Mouse (Mus musculus) CH12.LX (cell line): ENCODE measurements around the gene Pcx. TPM values are rescaled to one million over a fixed set of nuclear protein-coding genes. Genes with fewer than 3 reads are reported as not detected.
A peak's percentile ranks its signal among the peaks of the same experiment; 100 is the strongest.

Experiments
- DNase-seq: peaks from one replicate; pipeline ENCODE4 v3.0.0-alpha.2; 2013; ENCODE audit errors: extremely low read depth
- H3K27ac ChIP-seq: 2 replicates; pipeline ENCODE4 v1.5.1; 2012; ENCODE audit warnings: low read depth, mild to moderate bottlenecking, control low read depth, moderate library complexity; ENCODE audit not compliant: insufficient read depth
- H3K27me3 ChIP-seq: replicated peaks from 2 replicates; pipeline ENCODE3; 2012; ENCODE audit warnings: inconsistent platforms
- H3K36me3 ChIP-seq, 2 experiments: replicated peaks in 1 of 2; 2 replicates each; pipeline versions ENCODE3 to v1.6.1; 2012; ENCODE audit warnings: inconsistent platforms in 1 of 2, low read length in 1 of 2, mild to moderate bottlenecking in 1 of 2, mixed read lengths in 1 of 2, moderate library complexity in 1 of 2; ENCODE audit not compliant: control insufficient read depth in 1 of 2, insufficient read depth in 1 of 2
- H3K4me1 ChIP-seq, 2 experiments: 2 replicates each; pipeline ENCODE4 v1.6.1; 2012; ENCODE audit warnings: inconsistent platforms in 1 of 2, moderate library complexity in 1 of 2; ENCODE audit not compliant: insufficient read depth in 2 of 2, control insufficient read depth in 1 of 2
- H3K4me2 ChIP-seq: 2 replicates; pipeline ENCODE4 v1.6.1; 2012; ENCODE audit warnings: low read depth, mild to moderate bottlenecking, control low read depth; ENCODE audit not compliant: poor library complexity, insufficient read depth, severe bottlenecking
- H3K4me3 ChIP-seq, 3 experiments: fragments of 150-350 bp in 1 of 3; sonication (generic) in 1 of 3; replicated peaks in 1 of 3; 2 replicates each; pipeline versions ENCODE3 to v1.5.1; 2011 to 2012; ENCODE audit warnings: low read depth in 2 of 3, low read length in 2 of 3, mild to moderate bottlenecking in 2 of 3, moderate library complexity in 2 of 3, control low read depth in 1 of 3, improper control_type of control experiment in 1 of 3, inconsistent platforms in 1 of 3, mixed read lengths in 1 of 3; ENCODE audit not compliant: poor library complexity in 1 of 3
- H3K79me2 ChIP-seq: replicated peaks from 2 replicates; pipeline ENCODE4 v1.6.1; 2012; ENCODE audit warnings: mild to moderate bottlenecking, moderate library complexity; ENCODE audit not compliant: control insufficient read depth, poor library complexity, insufficient read depth, severe bottlenecking; ENCODE audit errors: extremely low read depth
- H3K9ac ChIP-seq: 2 replicates; pipeline ENCODE4 v1.6.1; 2012; ENCODE audit warnings: low read depth, mild to moderate bottlenecking, control low read depth, moderate library complexity; ENCODE audit not compliant: insufficient read depth
- H3K9me3 ChIP-seq: replicated peaks from 2 replicates; pipeline ENCODE3; 2012; ENCODE audit warnings: low read length, inconsistent platforms, mixed read lengths
- BHLHE40 ChIP-seq: IDR thresholded peaks from 2 replicates; pipeline ENCODE4 v1.6.1; 2011; ENCODE audit warnings: mild to moderate bottlenecking, low read depth, low read length, improper control_type of control experiment
- CHD1 ChIP-seq: IDR thresholded peaks from 2 replicates; pipeline ENCODE4 v1.6.1; 2012; ENCODE audit warnings: low read depth, low read length, improper control_type of control experiment, inconsistent platforms
- CHD2 ChIP-seq: IDR thresholded peaks from 2 replicates; pipeline ENCODE4 v1.6.1; 2011; ENCODE audit warnings: low read length, improper control_type of control experiment
- CTCF ChIP-seq, 2 experiments: IDR thresholded peaks in 1 of 2; conservative IDR thresholded peaks in 1 of 2; 2 replicates each; pipeline ENCODE4 v1.5.1; 2011 to 2012; ENCODE audit warnings: low read depth in 2 of 2, low read length in 2 of 2, improper control_type of control experiment in 1 of 2, inconsistent platforms in 1 of 2, mild to moderate bottlenecking in 1 of 2, moderate library complexity in 1 of 2
- E2F4 ChIP-seq: IDR thresholded peaks from 2 replicates; pipeline ENCODE4 v1.6.1; 2011; ENCODE audit warnings: low read depth, low read length, improper control_type of control experiment; ENCODE audit not compliant: insufficient replicate concordance
- ELF1 ChIP-seq: IDR thresholded peaks from 2 replicates; pipeline ENCODE4 v1.6.1; 2014; ENCODE audit warnings: low read depth, mild to moderate bottlenecking, inconsistent platforms, low read length, improper control_type of control experiment
- EP300 ChIP-seq: IDR thresholded peaks from 2 replicates; pipeline ENCODE4 v1.6.1; 2011; ENCODE audit warnings: low read length, improper control_type of control experiment
- ETS1 ChIP-seq: conservative IDR thresholded peaks from 2 replicates; pipeline ENCODE4 v1.6.1; 2012; ENCODE audit warnings: low read depth, mild to moderate bottlenecking, inconsistent platforms, low read length, improper control_type of control experiment, moderate library complexity
- GABPA ChIP-seq: IDR thresholded peaks from 2 replicates; pipeline ENCODE4 v1.6.1; 2012; ENCODE audit warnings: low read depth, low read length, improper control_type of control experiment, inconsistent platforms; ENCODE audit not compliant: insufficient replicate concordance
- HCFC1 ChIP-seq: IDR thresholded peaks from 2 replicates; pipeline ENCODE4 v1.6.1; 2012; ENCODE audit warnings: low read depth, mild to moderate bottlenecking, inconsistent platforms, low read length, improper control_type of control experiment
- IRF4 ChIP-seq: IDR thresholded peaks from 2 replicates; pipeline ENCODE4 v1.6.1; 2014; ENCODE audit warnings: low read depth, mild to moderate bottlenecking, inconsistent platforms, low read length, improper control_type of control experiment
- JUN ChIP-seq: IDR thresholded peaks from 2 replicates; pipeline ENCODE4 v1.6.1; 2011; ENCODE audit warnings: low read depth, mild to moderate bottlenecking, low read length, improper control_type of control experiment, moderate library complexity; ENCODE audit not compliant: insufficient read depth
- JUND ChIP-seq: conservative IDR thresholded peaks from 2 replicates; pipeline ENCODE4 v1.6.1; 2011; ENCODE audit warnings: low read depth, low read length, improper control_type of control experiment
- KAT2A ChIP-seq: IDR thresholded peaks from 2 replicates; pipeline ENCODE4 v1.6.1; 2012; ENCODE audit warnings: low read length, improper control_type of control experiment, inconsistent platforms; ENCODE audit not compliant: insufficient replicate concordance
- MAFK ChIP-seq: IDR thresholded peaks from 2 replicates; pipeline ENCODE4 v1.6.1; 2011; ENCODE audit warnings: low read length, improper control_type of control experiment; ENCODE audit not compliant: insufficient replicate concordance
- MAX ChIP-seq: IDR thresholded peaks from 2 replicates; pipeline ENCODE4 v1.6.1; 2011; ENCODE audit warnings: low read length, improper control_type of control experiment
- MAZ ChIP-seq: IDR thresholded peaks from 2 replicates; pipeline ENCODE4 v1.6.1; 2012; ENCODE audit warnings: low read depth, mild to moderate bottlenecking, inconsistent platforms, low read length, improper control_type of control experiment, moderate library complexity
- MEF2A ChIP-seq: IDR thresholded peaks from 2 replicates; pipeline ENCODE4 v1.6.1; 2014; ENCODE audit warnings: low read depth, mild to moderate bottlenecking, inconsistent platforms, low read length, improper control_type of control experiment, borderline replicate concordance
- MXI1 ChIP-seq: IDR thresholded peaks from 2 replicates; pipeline ENCODE4 v1.6.1; 2011; ENCODE audit warnings: mild to moderate bottlenecking, low read depth, low read length, improper control_type of control experiment
- MYC ChIP-seq: IDR thresholded peaks from 2 replicates; pipeline ENCODE4 v1.6.1; 2011; ENCODE audit warnings: low read depth, mild to moderate bottlenecking, improper control_type of control experiment, low read length
- NELFE ChIP-seq: IDR thresholded peaks from 2 replicates; pipeline ENCODE4 v1.6.1; 2011; ENCODE audit warnings: low read depth, low read length, improper control_type of control experiment
- NRF1 ChIP-seq: IDR thresholded peaks from 2 replicates; pipeline ENCODE4 v1.6.1; 2014; ENCODE audit warnings: low read depth, mild to moderate bottlenecking, inconsistent platforms, low read length, improper control_type of control experiment, moderate library complexity
- PAX5 ChIP-seq: IDR thresholded peaks from 2 replicates; pipeline ENCODE4 v1.6.1; 2012; ENCODE audit warnings: low read length, inconsistent platforms, mixed read lengths
- POLR2A ChIP-seq: IDR thresholded peaks from 2 replicates; pipeline ENCODE4 v1.6.1; 2011; ENCODE audit warnings: low read depth, mild to moderate bottlenecking, improper control_type of control experiment, low read length
- POLR2AphosphoS2 ChIP-seq: IDR thresholded peaks from 2 replicates; pipeline ENCODE4 v1.6.1; 2011; ENCODE audit warnings: low read depth, low read length, improper control_type of control experiment
- RAD21 ChIP-seq: IDR thresholded peaks from 2 replicates; pipeline ENCODE4 v1.6.1; 2011; ENCODE audit warnings: low read depth, mild to moderate bottlenecking, low read length, improper control_type of control experiment, moderate library complexity
- RCOR1 ChIP-seq: conservative IDR thresholded peaks from 2 replicates; pipeline ENCODE4 v1.6.1; 2012; ENCODE audit warnings: low read depth, mild to moderate bottlenecking, inconsistent platforms, low read length, improper control_type of control experiment
- SIN3A ChIP-seq: IDR thresholded peaks from 2 replicates; pipeline ENCODE4 v1.6.1; 2012; ENCODE audit warnings: low read length, improper control_type of control experiment, inconsistent platforms
- SMC3 ChIP-seq: IDR thresholded peaks from 2 replicates; pipeline ENCODE4 v1.6.1; 2011; ENCODE audit warnings: low read depth, low read length, improper control_type of control experiment
- TBP ChIP-seq: conservative IDR thresholded peaks from 2 replicates; pipeline ENCODE4 v1.6.1; 2011; ENCODE audit warnings: low read depth, low read length, improper control_type of control experiment
- TCF12 ChIP-seq: IDR thresholded peaks from 2 replicates; pipeline ENCODE4 v1.6.1; 2014; ENCODE audit warnings: low read depth, mild to moderate bottlenecking, inconsistent platforms, low read length, improper control_type of control experiment
- UBTF ChIP-seq: IDR thresholded peaks from 2 replicates; pipeline ENCODE4 v1.6.1; 2012; ENCODE audit warnings: low read depth, mild to moderate bottlenecking, inconsistent platforms, low read length, improper control_type of control experiment, moderate library complexity
- USF1 ChIP-seq: IDR thresholded peaks from 2 replicates; pipeline ENCODE4 v1.6.1; 2014; ENCODE audit warnings: low read depth, mild to moderate bottlenecking, inconsistent platforms, low read length, improper control_type of control experiment
- USF2 ChIP-seq: conservative IDR thresholded peaks from 2 replicates; pipeline ENCODE4 v1.6.1; 2011; ENCODE audit warnings: low read depth, low read length, improper control_type of control experiment
- ZC3H11A ChIP-seq: IDR thresholded peaks from 2 replicates; pipeline ENCODE4 v1.6.1; 2012; ENCODE audit warnings: low read depth, mild to moderate bottlenecking, inconsistent platforms, low read length, improper control_type of control experiment
- ZKSCAN1 ChIP-seq: IDR thresholded peaks from 2 replicates; pipeline ENCODE4 v1.6.1; 2012; ENCODE audit warnings: low read depth, inconsistent platforms, low read length, improper control_type of control experiment, borderline replicate concordance
- ZMIZ1 ChIP-seq: IDR thresholded peaks from 2 replicates; pipeline ENCODE4 v1.6.1; 2012; ENCODE audit warnings: low read depth, mild to moderate bottlenecking, inconsistent platforms, low read length, improper control_type of control experiment
- ZNF384 ChIP-seq: IDR thresholded peaks from 2 replicates; pipeline ENCODE4 v1.6.1; 2012; ENCODE audit warnings: low read depth, low read length, improper control_type of control experiment, inconsistent platforms
- dilution Hi-C: fragments of 300-500 bp; cut with MboI; formaldehyde crosslinking; loops from 2 replicates; pipeline ENCODE4 v1.14.3; 2020; ENCODE audit warnings: low sequenced_read_pairs; ENCODE audit not compliant: extremely low pct_unique_long_range_greater_than_20kb, extremely low pct_ligation_motif_present
- in situ Hi-C: fragments of 300-500 bp; cut with MboI; formaldehyde crosslinking; loops from 3 replicates; pipeline ENCODE4 v1.14.3; 2019; ENCODE audit warnings: low sequenced_read_pairs, low pct_ligation_motif_present, low pct_unique_long_range_greater_than_20kb, mixed read lengths
- polyA plus RNA-seq: library from polyadenylated mRNA; unstranded; fragments of >175 nt; gene quantifications from 2 replicates; pipeline ENCODE4 v1.2.1, GENCODE M21; 2012; ENCODE audit warnings: low read depth; ENCODE audit not compliant: insufficient read length
- total RNA-seq, 2 experiments: library from RNA; depleted of rRNA; stranded (reverse); fragments of 300-350 nt in 1 of 2; fragments of >200 nt in 1 of 2; gene quantifications; 2 replicates each; pipeline ENCODE4 v1.2.3; 2012 to 2014

Pcx gene
- total and polyA plus RNA-seq, 3 experiments: 7.7 to 14.2 (median 10.7) TPM

DNA sequence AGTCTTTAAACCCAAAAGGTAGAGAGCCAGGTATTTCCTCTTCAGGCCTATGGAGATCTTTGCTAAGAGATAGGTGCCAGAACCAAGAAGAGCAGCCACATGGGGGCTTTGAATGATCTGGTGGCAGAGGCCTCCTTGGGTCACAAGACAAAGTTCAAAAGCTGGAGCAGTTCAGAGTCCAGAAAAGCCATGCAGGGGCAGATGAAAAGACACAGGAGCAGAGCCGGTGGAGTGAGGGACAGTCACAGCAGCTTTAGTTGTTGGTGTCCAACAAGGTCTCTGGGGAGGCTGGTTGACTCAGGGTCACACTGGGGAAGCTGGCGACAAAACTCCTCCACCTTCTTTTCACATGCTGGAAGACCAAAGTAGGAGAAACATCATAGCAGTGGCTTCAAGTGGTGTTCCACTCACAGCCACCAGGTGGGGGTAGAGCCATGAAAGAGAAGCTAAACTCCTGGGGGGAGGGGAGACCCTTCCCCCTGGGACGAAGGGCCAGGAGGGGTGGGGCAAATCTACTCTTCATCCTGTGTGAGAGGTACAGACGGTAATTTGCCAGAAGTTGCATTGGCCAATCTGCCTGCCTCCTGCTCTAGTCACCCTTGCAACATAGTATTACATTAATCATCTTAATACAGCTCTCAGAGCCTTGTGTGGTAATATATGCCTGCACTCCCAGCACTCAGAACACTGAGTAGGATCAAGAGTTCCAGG, 12.9 kb upstream of the Pcx start:
- DNase-seq: peak; percentile 82
- no peaks in the 10 kb centered on the region for H3K9me3 ChIP-seq

DNA sequence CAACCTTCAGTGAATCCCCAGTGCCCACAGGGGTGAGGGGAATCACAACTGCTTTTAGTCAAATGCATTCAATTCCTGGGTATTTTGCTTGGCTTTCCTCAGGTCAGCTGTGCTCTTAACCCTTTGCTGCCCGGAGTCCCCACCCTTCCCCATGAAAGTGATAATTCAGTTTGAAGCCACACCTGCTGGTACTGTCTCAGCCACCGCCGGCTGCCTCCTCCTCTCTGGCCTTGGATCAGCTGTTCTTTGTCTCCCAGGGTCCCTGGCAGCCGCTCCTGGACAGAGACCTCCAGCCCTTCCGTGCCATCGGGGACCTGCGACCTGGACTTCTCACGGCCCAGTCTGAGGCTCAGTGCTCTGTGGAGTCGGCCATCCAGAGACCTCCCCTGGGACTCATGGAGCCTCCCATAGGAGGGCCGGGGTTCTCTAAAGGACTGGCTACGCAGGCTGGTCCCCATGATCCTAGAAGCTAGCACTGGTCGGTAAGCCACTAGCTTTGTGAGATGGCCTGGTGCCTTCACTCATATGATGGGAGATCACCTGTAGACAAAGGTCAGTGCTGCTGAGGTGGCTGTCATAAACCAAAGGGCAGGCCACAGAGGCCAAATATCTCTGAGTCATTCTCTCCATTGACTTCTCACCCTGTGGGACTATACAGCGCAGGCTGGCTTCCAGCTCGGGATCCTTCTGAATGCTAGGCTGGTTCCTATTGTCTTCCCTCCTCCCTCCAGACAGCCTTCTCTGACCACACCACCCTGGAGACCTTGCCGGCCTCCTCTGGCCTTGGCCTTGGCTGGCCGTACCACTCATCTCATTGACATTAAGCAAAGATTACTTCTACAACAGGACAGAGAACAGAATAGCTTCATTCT, 12.0 kb upstream of the Pcx start, which contains the start of gene 2010003K11Rik:
Gene 2010003K11Rik (minus strand): TSS at position 522 of the 872 bp plus-strand sequence.
- no peaks in the 10 kb centered on the region for H3K36me3 ChIP-seq
- no peak within 1 kb of the TSS for H3K27ac ChIP-seq
- peaks cover 2% of the 10 kb centered on the region for H3K27me3 ChIP-seq
- H3K79me2 ChIP-seq: no peaks in the 10 kb centered on the region
- no peak within 1 kb of the TSS for H3K4me3 ChIP-seq
- in situ Hi-C loops: loop anchor here (5.0 to 25.0 kb wide), 4 partner anchors 127 to 489 kb away; partner anchors contain the start of genes Ctsf, Npas4 and Rce1
- dilution Hi-C loops: no loop called here
- H3K9me3 ChIP-seq: no peaks in the 10 kb centered on the region
- H3K4me2 ChIP-seq: no peak within 1 kb of the TSS
- H3K4me1 ChIP-seq: peaks cover 0 to 15% of the 10 kb centered on the region in 2 experiments; a peak in 2 of 4 replicates
- no peak within 1 kb of the TSS for H3K9ac ChIP-seq
- TF ChIP-seq POLR2AphosphoS2 (no peak), ELF1 (no peak), SMC3 (no peak), POLR2A (no peak), JUND (no peak), HCFC1 (no peak), MAFK (no peak), NELFE (no peak), ETS1 (no peak), PAX5 (no peak), NRF1 (no peak)
- no peak for DNase-seq

More for the DNA sequence above, 12.9 kb upstream of the Pcx start:
- in situ Hi-C loops (loop anchor here (5.0 to 25.0 kb wide), 4 partner anchors 127 to 490 kb away; partner anchors contain the start of genes Ctsf, Npas4 and Rce1), dilution Hi-C loops (no loop called here)
- no peak overlapping the region for H3K4me3 ChIP-seq
- TF ChIP-seq ELF1 (0 out of 2 replicates have a peak, but pooled peaks have one; percentile 10), CHD1 (no peak), MAZ (peak; percentile 91), GABPA (no peak), MEF2A (peak; percentile 35; the same call in 1 of the 2 replicates), MXI1 (no peak), ZKSCAN1 (no peak), SIN3A (peak; percentile 66), ZC3H11A (peak; percentile 76), BHLHE40 (peak; percentile 51), ETS1 (no peak), HCFC1 (no peak), JUND (no peak), PAX5 (no peak), NELFE (peak; percentile 59; the same call in 1 of the 2 replicates), NRF1 (no peak), KAT2A (no peak), ZNF384 (no peak), MYC (no peak), POLR2AphosphoS2 (no peak), E2F4 (no peak), UBTF (no peak), SMC3 (peak; percentile 93), USF2 (no peak), RAD21 (peak; percentile 96), TBP (no peak), MAX (peak; percentile 27; the same call in 1 of the 2 replicates), EP300 (no peak), POLR2A (no peak), CHD2 (peak; percentile 96), USF1 (no peak), IRF4 (0 out of 2 replicates have a peak, but pooled peaks have one; percentile 30), JUN (no peak), TCF12 (peak; percentile 54; the same call in 1 of the 2 replicates), CTCF (conservative IDR thresholded peaks at IDR 0.05 in 1 of 2, IDR thresholded peaks at IDR 0.05 in 1 of 2; ENCODE audit: low read depth in 2 of 2, low read length in 2 of 2) (peak; percentile 58 to 95), RCOR1 (no peak), MAFK (no peak), ZMIZ1 (no peak)
- H3K9ac ChIP-seq: no peak overlapping the region
- peaks cover 2% of the 10 kb centered on the region for H3K27me3 ChIP-seq
- H3K36me3 ChIP-seq: no peaks in the 10 kb centered on the region
- H3K4me1 ChIP-seq: peaks cover 0 to 15% of the 10 kb centered on the region in 2 experiments; a peak in 2 of 4 replicates
- no peak overlapping the region for H3K27ac ChIP-seq
- no peak overlapping the region for H3K4me2 ChIP-seq
- H3K79me2 ChIP-seq: no peaks in the 10 kb centered on the region
